ENCODE assay signal across 9 mouse cellular contexts in the genomic region with DNA sequence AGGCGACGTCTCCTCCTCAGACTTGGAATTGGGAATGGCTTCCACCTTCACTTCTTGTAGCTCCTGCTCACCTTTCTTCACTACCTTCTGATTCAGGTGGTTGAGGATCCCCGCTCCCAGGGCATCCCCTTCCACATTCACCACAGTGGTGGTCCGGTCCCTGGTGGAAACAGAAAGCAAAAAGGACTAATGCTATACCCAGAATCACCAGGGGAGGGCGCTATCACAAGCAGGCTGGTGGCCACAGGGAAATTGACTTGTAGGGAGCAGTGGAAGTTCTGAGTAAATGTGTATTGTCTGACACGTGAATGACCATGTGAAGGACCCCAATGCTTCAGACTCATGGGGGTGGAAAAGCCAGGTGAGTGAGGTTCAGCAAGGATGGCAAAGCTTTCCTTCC. TPM values are rescaled to one million over a fixed set of nuclear protein-coding genes. Genes with fewer than 3 reads are reported as not detected.
DNase-seq lines count a peak whose midpoint lies in the region; ATAC-seq and TF ChIP-seq lines count a peak whose summit lies in the region.
"Had no signal": no experiment of that assay in that cellular context is flagged by ENCODE, and none has a peak within 500 bp of the region (broad histone marks: within the 10 kb centered on the region; RNA-seq: fewer than 3 reads in every experiment).

No protein-coding gene starts in this region.

- intact Hi-C loops in left cerebral cortex, postnatal 4 days (cut with DNase I), result no loop called here

- H3K27ac ChIP-seq in intestine, postnatal 0 days (ENCODE audit: low read depth, low read length), result no peak overlapping the region
- no peak overlapping the region for H3K27ac ChIP-seq in intestine, embryonic 16.5 days (ENCODE audit: low read length)
- H3K27ac ChIP-seq in ES-Bruce4 (ENCODE audit: insufficient read depth, low read length), result no peak overlapping the region
- H3K27ac ChIP-seq in spleen, adult 2 months (ENCODE audit: insufficient read depth, low read length), result no peak overlapping the region
- no peak overlapping the region for H3K27ac ChIP-seq in forebrain, embryonic 13.5 days
- H3K27ac ChIP-seq: embryonic facial prominence, embryonic 13.5 days had no signal

- peaks cover 15% of the 10 kb centered on the region; the same call in 1 of the 2 replicates for H3K36me3 ChIP-seq in intestine, postnatal 0 days (ENCODE audit: control insufficient read depth, insufficient read depth)
- H3K36me3 ChIP-seq in intestine, embryonic 16.5 days (ENCODE audit: control insufficient read depth, insufficient read depth, low read length), result peaks cover 4% of the 10 kb centered on the region; the same call in 1 of the 2 replicates
- H3K36me3 ChIP-seq in ES-Bruce4 (ENCODE audit: control insufficient read depth, insufficient read depth, low read length, poor library complexity, severe bottlenecking), result peaks cover 27% of the 10 kb centered on the region
- no peaks in the 10 kb centered on the region for H3K36me3 ChIP-seq in spleen, adult 2 months (ENCODE audit: control insufficient read depth, insufficient read depth, low read length)
- peaks cover 69% of the 10 kb centered on the region for H3K36me3 ChIP-seq in forebrain, embryonic 13.5 days (ENCODE audit: poor library complexity, severe bottlenecking)

- no peak for ATAC-seq in intestine, postnatal 0 days
- ATAC-seq in intestine, embryonic 16.5 days, result no peak
- ATAC-seq in forebrain, embryonic 13.5 days, result no peak

- H3K9me3 ChIP-seq in intestine, postnatal 0 days (ENCODE audit: control insufficient read depth), result no peaks in the 10 kb centered on the region
- H3K9me3 ChIP-seq in intestine, embryonic 16.5 days (ENCODE audit: control insufficient read depth, low read length), result no peaks in the 10 kb centered on the region
- H3K9me3 ChIP-seq in ES-Bruce4 (replicated peaks; ENCODE audit: control insufficient read depth, insufficient read depth, low read length, poor library complexity, severe bottlenecking), result no peaks in the 10 kb centered on the region
- no peaks in the 10 kb centered on the region for H3K9me3 ChIP-seq in forebrain, embryonic 13.5 days (replicated peaks)
- H3K9me3 ChIP-seq: embryonic facial prominence, embryonic 13.5 days had no signal

- no peak overlapping the region for H3K4me3 ChIP-seq in intestine, postnatal 0 days (ENCODE audit: low read depth, low read length)
- H3K4me3 ChIP-seq in intestine, embryonic 16.5 days (ENCODE audit: low read length), result no peak overlapping the region
- no peak overlapping the region for H3K4me3 ChIP-seq in ES-Bruce4 (ENCODE audit: low read depth, low read length)
- no peak overlapping the region for H3K4me3 ChIP-seq in spleen, adult 2 months (ENCODE audit: extremely low read depth, insufficient read depth, insufficient read length)
- no peak overlapping the region for H3K4me3 ChIP-seq in forebrain, embryonic 13.5 days
- H3K4me3 ChIP-seq: embryonic facial prominence, embryonic 13.5 days had no signal

- WGBS in intestine, postnatal 0 days, result 72% methylated on average over 6 of the region's 6 CpGs
- 73% methylated on average over 6 of the region's 6 CpGs for WGBS in intestine, embryonic 16.5 days
- WGBS in spleen, adult 2 months, result 82% methylated on average over 6 of the region's 6 CpGs
- 65% methylated on average over 6 of the region's 6 CpGs for WGBS in forebrain, embryonic 13.5 days

- TF ChIP-seq CTCF in intestine, postnatal 0 days (IDR thresholded peaks at IDR 0.05; ENCODE audit: low read depth), result peak; percentile 83
- peak; percentile 82 for TF ChIP-seq CTCF in ES-Bruce4 (IDR thresholded peaks at IDR 0.05; ENCODE audit: low read depth, low read length)
- peak; percentile 43; the same call in 1 of the 2 replicates for TF ChIP-seq CTCF in spleen, adult 2 months (IDR thresholded peaks at IDR 0.05; ENCODE audit: extremely low read depth, insufficient read depth, insufficient read length, insufficient replicate concordance)

- no peaks in the 10 kb centered on the region for H3K27me3 ChIP-seq in intestine, postnatal 0 days (replicated peaks; ENCODE audit: control insufficient read depth, insufficient read depth, low read length)
- no peaks in the 10 kb centered on the region for H3K27me3 ChIP-seq in intestine, embryonic 16.5 days (replicated peaks; ENCODE audit: control insufficient read depth, insufficient read depth, low read length)
- no peaks in the 10 kb centered on the region for H3K27me3 ChIP-seq in ES-Bruce4 (ENCODE audit: control insufficient read depth, insufficient read depth, low read length, poor library complexity, severe bottlenecking)
- no peaks in the 10 kb centered on the region for H3K27me3 ChIP-seq in spleen, adult 2 months (ENCODE audit: control insufficient read depth, insufficient read depth, low read length)
- H3K27me3 ChIP-seq in forebrain, embryonic 13.5 days, result no peaks in the 10 kb centered on the region
- H3K27me3 ChIP-seq: embryonic facial prominence, embryonic 13.5 days had no signal

- H3K4me2 ChIP-seq in intestine, postnatal 0 days (replicated peaks; ENCODE audit: low read depth), result no peak overlapping the region
- no peak overlapping the region for H3K4me2 ChIP-seq in intestine, embryonic 16.5 days (ENCODE audit: low read depth, low read length)
- no peak overlapping the region for H3K4me2 ChIP-seq in forebrain, embryonic 13.5 days
- H3K4me2 ChIP-seq: embryonic facial prominence, embryonic 13.5 days had no signal

- no peaks in the 10 kb centered on the region for H3K4me1 ChIP-seq in intestine, postnatal 0 days (replicated peaks; ENCODE audit: control insufficient read depth, insufficient read depth, low read length)
- H3K4me1 ChIP-seq in intestine, embryonic 16.5 days (ENCODE audit: control insufficient read depth, insufficient read depth, low read length), result no peaks in the 10 kb centered on the region
- no peaks in the 10 kb centered on the region for H3K4me1 ChIP-seq in ES-Bruce4 (ENCODE audit: control insufficient read depth, insufficient read depth, low read length)
- no peaks in the 10 kb centered on the region for H3K4me1 ChIP-seq in spleen, adult 2 months (ENCODE audit: control insufficient read depth, insufficient read depth, insufficient read length)
- no peaks in the 10 kb centered on the region for H3K4me1 ChIP-seq in forebrain, embryonic 13.5 days
- H3K4me1 ChIP-seq: embryonic facial prominence, embryonic 13.5 days had no signal

- TF ChIP-seq POLR2A in ES-Bruce4 (IDR thresholded peaks at IDR 0.05; ENCODE audit: insufficient read depth, low read length), result no peak
- no peak for TF ChIP-seq POLR2A in spleen, adult 2 months (IDR thresholded peaks at IDR 0.05; ENCODE audit: low read depth, low read length)

- no peak for TF ChIP-seq EP300 in ES-Bruce4 (IDR thresholded peaks at IDR 0.05; ENCODE audit: insufficient read depth, low read depth, low read length)

- DNase-seq in adrenal gland, postnatal 4 days (ENCODE audit: low spot score in 2 of 2), result peak; percentile 30 to 31
- peak; percentile 13 for DNase-seq in forelimb bud, embryonic 11.5 days (ENCODE audit: low read depth, low spot score)
- DNase-seq in left cerebral cortex, postnatal 4 days, result peak; percentile 57
- no peak for DNase-seq in spleen, adult 2 months (ENCODE audit: low read depth in 1 of 2, low spot score in 2 of 2)

- no peak overlapping the region for H3K9ac ChIP-seq in intestine, postnatal 0 days (ENCODE audit: low read depth, low read length)
- H3K9ac ChIP-seq in intestine, embryonic 16.5 days (ENCODE audit: low read depth, low read length), result no peak overlapping the region
- H3K9ac ChIP-seq in ES-Bruce4 (ENCODE audit: low read depth, poor library complexity, severe bottlenecking), result no peak overlapping the region
- no peak overlapping the region for H3K9ac ChIP-seq in forebrain, embryonic 13.5 days
- H3K9ac ChIP-seq: embryonic facial prominence, embryonic 13.5 days had no signal

RNA-seq across cellular contexts. Expression of a gene that starts 28.2 kb away (rescaled TPM):
- 3.1 and 3.4 TPM in 2 replicates for polyA plus RNA-seq in intestine, postnatal 0 days (2015; fragmentation: Nextera tagmentation; extraction: Ambion mirVana)
- polyA plus RNA-seq in intestine, embryonic 16.5 days (2015; fragmentation: Nextera tagmentation; extraction: Ambion mirVana), result 11.2 and 11.9 TPM in 2 replicates
- 18.4 and 20.2 TPM in 2 replicates for polyA plus RNA-seq in ES-Bruce4 (2011; ENCODE audit: insufficient read depth, insufficient read length, low read depth, missing spikeins)
- total RNA-seq in adrenal gland, postnatal 4 days (2021), result 10 to 100 TPM in 1 of 2 experiments, 1 to 10 TPM in 1; 8.7 to 10.8 TPM
- 100 to 1,000 TPM in 1 of 2 experiments, 10 to 100 TPM in 1; 92.6 to 101 TPM for total RNA-seq in left cerebral cortex, postnatal 4 days (2021)
- 0.85 and 1.1 TPM in 2 replicates for polyA plus RNA-seq in spleen, adult 2 months (2012; rRNA removed)
- 26.0 and 30.2 TPM in 2 replicates for polyA plus RNA-seq in forebrain, embryonic 13.5 days (2015; fragmentation: Nextera tagmentation; extraction: Ambion mirVana)

RNA-seq across cellular contexts. Expression of a gene that starts 55.1 kb away (rescaled TPM):
- polyA plus RNA-seq in intestine, postnatal 0 days (2015; fragmentation: Nextera tagmentation; extraction: Ambion mirVana), result 6.3 and 6.5 TPM in 2 replicates
- 20.4 and 20.8 TPM in 2 replicates for polyA plus RNA-seq in intestine, embryonic 16.5 days (2015; fragmentation: Nextera tagmentation; extraction: Ambion mirVana)
- 38.0 and 40.4 TPM in 2 replicates for polyA plus RNA-seq in ES-Bruce4 (2011; ENCODE audit: insufficient read depth, insufficient read length, low read depth, missing spikeins)
- 10 to 100 TPM; 37.0 to 37.3 TPM for total RNA-seq in adrenal gland, postnatal 4 days (2021)
- total RNA-seq in left cerebral cortex, postnatal 4 days (2021), result 10 to 100 TPM; 34.8 to 36.9 TPM
- polyA plus RNA-seq in spleen, adult 2 months (2012; rRNA removed), result 14.9 and 18.3 TPM in 2 replicates
- polyA plus RNA-seq in forebrain, embryonic 13.5 days (2015; fragmentation: Nextera tagmentation; extraction: Ambion mirVana), result 25.0 and 30.9 TPM in 2 replicates

Comparison
In these comparisons a context has a peak if more than half of its experiments do, and no peak if none do; other contexts are left out.
1. DNase-seq: peak in adrenal gland, postnatal 4 days (2 of 2), forelimb bud, embryonic 11.5 days (single experiment) and left cerebral cortex, postnatal 4 days (single experiment); none in spleen, adult 2 months (0 of 2).
2. Peak in every context shown above with its lines, with median percentiles within 50 percentile points of each other: CTCF ChIP-seq.